Mouse (Mus musculus) erythroblast, embryonic 14.5 days (primary cell): ENCODE measurements at regions not wholly inside any gene's neighbourhood (a gene's known extent, or its start where the extent isn't known, plus 50 kb on each side); places are given as distances from the start of the nearest gene placed in this dataset.

Experiments
- H3K27me3 ChIP-seq: 2 replicates; pipeline ENCODE4 v1.6.1; 2012; ENCODE audit warnings: inconsistent platforms; ENCODE audit not compliant: control insufficient read depth
- H3K36me3 ChIP-seq: 2 replicates; pipeline ENCODE4 v1.6.1; 2012; ENCODE audit warnings: mild to moderate bottlenecking, inconsistent platforms; ENCODE audit not compliant: control insufficient read depth
- H3K4me1 ChIP-seq: 2 replicates; pipeline ENCODE4 v1.6.1; 2012; ENCODE audit warnings: inconsistent platforms; ENCODE audit not compliant: control insufficient read depth
- H3K4me3 ChIP-seq: replicated peaks from 2 replicates; pipeline ENCODE3; 2012; ENCODE audit warnings: moderate library complexity, mild to moderate bottlenecking, inconsistent platforms
- H3K9me3 ChIP-seq: 2 replicates; pipeline ENCODE4 v1.6.1; 2012; ENCODE audit warnings: low read length, inconsistent platforms, mixed read lengths; ENCODE audit not compliant: control insufficient read depth
- GATA1 ChIP-seq: IDR thresholded peaks from 2 replicates; pipeline ENCODE4 v1.6.1; 2012; ENCODE audit warnings: low read length, inconsistent platforms, mixed read lengths
- TAL1 ChIP-seq: IDR thresholded peaks from 3 replicates; pipeline ENCODE4 v1.6.1; 2012; ENCODE audit warnings: low read length, inconsistent platforms, mixed read lengths

GRCm38 (mm10) chr4:56627206-56627605 lies 112.7 kb upstream of the Gm26657 start:
- no peaks in the 10 kb centered on the region for H3K27me3 ChIP-seq
- H3K4me1 ChIP-seq: no peaks in the 10 kb centered on the region
- TF ChIP-seq TAL1: no peak
- no peak for TF ChIP-seq GATA1
- no peak overlapping the region for H3K4me3 ChIP-seq
- no peaks in the 10 kb centered on the region for H3K9me3 ChIP-seq
- H3K36me3 ChIP-seq: no peaks in the 10 kb centered on the region

DNA sequence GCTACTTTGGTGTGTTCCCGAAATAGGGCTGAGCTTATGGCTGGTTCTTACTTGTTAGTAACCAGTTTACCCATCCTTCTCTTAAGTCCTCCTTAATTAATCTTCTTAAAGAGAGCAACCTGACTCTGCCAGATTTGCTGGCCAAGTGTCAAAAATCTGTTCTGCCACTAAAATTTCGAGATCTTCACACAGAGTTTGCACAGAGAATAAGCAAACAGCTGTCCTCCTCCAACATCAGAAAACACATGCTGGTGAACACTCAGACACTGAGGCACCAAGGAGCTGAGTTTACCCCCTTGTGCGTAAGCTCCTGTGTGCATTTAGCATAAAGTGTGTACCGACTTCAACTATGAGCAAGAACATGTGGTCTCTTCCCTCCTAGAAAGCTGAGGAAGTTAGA lies 118.1 kb upstream of the Gm26657 start:
- no peaks in the 10 kb centered on the region for H3K36me3 ChIP-seq
- TF ChIP-seq TAL1 (no peak), GATA1 (no peak)
- no peaks in the 10 kb centered on the region for H3K4me1 ChIP-seq
- no peaks in the 10 kb centered on the region for H3K27me3 ChIP-seq
- no peaks in the 10 kb centered on the region; the same call in 1 of the 2 replicates for H3K9me3 ChIP-seq
- no peak overlapping the region for H3K4me3 ChIP-seq

DNA sequence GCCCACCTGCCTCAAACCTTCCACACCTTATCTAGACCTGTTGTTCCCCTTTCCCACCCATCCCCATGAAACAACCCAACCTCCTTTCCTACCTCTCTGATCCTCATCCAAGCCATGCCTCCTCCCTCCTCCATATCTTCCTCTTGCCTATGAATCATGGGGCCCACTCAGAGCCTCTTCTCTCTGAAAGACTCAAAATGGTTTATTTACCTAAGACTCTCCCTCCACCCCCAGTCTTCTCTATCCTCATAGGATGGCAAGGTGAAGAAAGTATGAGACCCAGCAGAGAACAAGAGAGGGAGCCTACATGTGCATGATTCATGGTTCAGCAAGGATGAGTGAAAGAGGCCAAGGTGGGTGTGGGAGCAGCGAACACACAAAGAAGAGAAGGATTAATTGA lies 118.5 kb upstream of the Gm26657 start:
- Histone ChIP-seq H3K9me3 (no peaks in the 10 kb centered on the region; the same call in 1 of the 2 replicates), H3K27me3 (no peaks in the 10 kb centered on the region), H3K4me1 (no peaks in the 10 kb centered on the region), H3K4me3 (no peak overlapping the region), H3K36me3 (no peaks in the 10 kb centered on the region)
- TF ChIP-seq GATA1 (no peak), TAL1 (no peak)

GRCm38 (mm10) chr4:56620628-56621027 lies 119.2 kb upstream of the Gm26657 start:
- no peak overlapping the region for H3K4me3 ChIP-seq

DNA sequence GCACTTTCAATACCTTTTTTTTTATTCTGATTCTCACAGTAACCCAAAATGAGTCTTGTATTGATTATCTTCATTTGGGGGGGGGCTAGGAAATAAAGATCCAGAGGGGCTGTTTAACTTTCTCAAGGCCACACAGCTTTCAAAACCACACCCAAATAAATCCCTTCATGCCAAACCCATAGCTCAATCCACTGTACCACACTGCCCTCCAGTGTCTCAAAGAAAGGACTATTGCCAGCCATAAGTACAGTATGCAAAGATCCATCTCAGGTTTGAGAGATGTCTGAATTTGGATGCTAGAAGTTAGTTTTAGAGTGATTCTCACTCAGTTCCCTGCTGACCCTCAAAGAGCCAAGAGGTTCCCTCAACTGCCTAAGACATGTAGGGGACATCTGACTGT lies 120.1 kb upstream of the Gm26657 start:
- Histone ChIP-seq H3K27me3 (no peaks in the 10 kb centered on the region), H3K4me3 (no peak overlapping the region), H3K36me3 (no peaks in the 10 kb centered on the region), H3K9me3 (no peaks in the 10 kb centered on the region; the same call in 1 of the 2 replicates), H3K4me1 (no peaks in the 10 kb centered on the region)
- TF ChIP-seq TAL1: no peak

More at GRCm38 (mm10) chr4:56620628-56621027, 119.2 kb upstream of the Gm26657 start:
- TF ChIP-seq GATA1: no peak
- no peak for TF ChIP-seq TAL1
- Histone ChIP-seq H3K9me3 (no peaks in the 10 kb centered on the region; the same call in 1 of the 2 replicates), H3K36me3 (no peaks in the 10 kb centered on the region), H3K27me3 (no peaks in the 10 kb centered on the region), H3K4me1 (no peaks in the 10 kb centered on the region)

GRCm38 (mm10) chr4:56619054-56619453 lies 120.8 kb upstream of the Gm26657 start:
- Histone ChIP-seq H3K27me3 (no peaks in the 10 kb centered on the region), H3K4me3 (no peak overlapping the region), H3K4me1 (no peaks in the 10 kb centered on the region), H3K9me3 (no peaks in the 10 kb centered on the region; the same call in 1 of the 2 replicates), H3K36me3 (no peaks in the 10 kb centered on the region)
- TF ChIP-seq GATA1: no peak
- no peak for TF ChIP-seq TAL1

- no peaks in the 10 kb centered on the region for H3K27me3 ChIP-seq
- no peak for TF ChIP-seq TAL1
- TF ChIP-seq GATA1: no peak
- no peaks in the 10 kb centered on the region for H3K4me1 ChIP-seq
- no peak overlapping the region for H3K4me3 ChIP-seq
- no peaks in the 10 kb centered on the region; the same call in 1 of the 2 replicates for H3K9me3 ChIP-seq
- no peaks in the 10 kb centered on the region for H3K36me3 ChIP-seq
Measured at GRCm38 (mm10) chr4:56618433-56618832, 121.4 kb upstream of the Gm26657 start.

DNA sequence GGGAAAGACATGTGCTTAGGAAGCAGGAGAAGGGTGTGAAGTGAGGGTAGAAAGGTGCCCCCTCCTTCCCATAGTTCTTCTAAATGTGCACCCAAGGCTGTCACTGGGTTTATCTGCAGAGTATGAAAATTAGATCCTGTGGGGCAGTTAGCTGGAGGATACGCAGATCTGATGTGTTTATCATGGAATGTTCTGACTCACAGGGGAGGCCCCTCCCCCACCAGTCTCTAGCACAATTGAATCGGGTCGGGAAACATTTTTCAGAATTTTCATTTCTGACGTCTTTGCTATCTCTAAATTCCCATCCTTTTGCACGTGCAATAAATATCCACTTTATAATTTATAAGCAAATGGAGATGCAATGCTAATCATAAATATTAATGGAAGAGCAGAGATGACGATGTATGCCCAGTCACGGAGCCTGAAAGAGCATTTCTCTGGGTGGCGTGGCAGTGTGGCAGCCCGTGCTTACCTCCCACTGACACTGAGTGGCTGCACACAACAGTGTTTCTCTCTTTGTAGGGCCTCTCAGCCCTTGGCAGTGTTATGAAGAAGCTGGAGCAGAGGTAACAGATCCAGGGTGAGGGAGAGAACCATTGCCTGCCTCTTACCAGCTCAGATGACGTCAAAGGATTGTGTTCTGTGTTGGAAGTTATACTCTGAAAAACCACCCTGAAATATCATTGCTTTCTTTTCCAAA lies 122.1 kb upstream of the Gm26657 start:
- no peaks in the 10 kb centered on the region for H3K4me1 ChIP-seq
- H3K36me3 ChIP-seq: no peaks in the 10 kb centered on the region
- H3K27me3 ChIP-seq: no peaks in the 10 kb centered on the region
- H3K4me3 ChIP-seq: no peak overlapping the region
- TF ChIP-seq GATA1: no peak
- no peak for TF ChIP-seq TAL1
- H3K9me3 ChIP-seq: no peaks in the 10 kb centered on the region; the same call in 1 of the 2 replicates

GRCm38 (mm10) chr4:56612325-56612724 lies 127.5 kb upstream of the Gm26657 start:
- TF ChIP-seq TAL1 (no peak), GATA1 (no peak)
- Histone ChIP-seq H3K9me3 (no peaks in the 10 kb centered on the region; the same call in 1 of the 2 replicates), H3K27me3 (no peaks in the 10 kb centered on the region), H3K4me3 (no peak overlapping the region), H3K36me3 (no peaks in the 10 kb centered on the region), H3K4me1 (no peaks in the 10 kb centered on the region)
